Mouse (Mus musculus): Measurements from ENCODE around the gene Aspn. TPM values are rescaled to one million over a fixed set of nuclear protein-coding genes. Genes with fewer than 3 reads are reported as not detected.
"Not testable (repeated sequence)": the region's sequence is repeated elsewhere in the genome, so short reads cannot be mapped to it uniquely, and the experiment has no call there.

Gene Aspn
- total RNA-seq, 1 experiment from 2014 or later, result not detected

DNA sequence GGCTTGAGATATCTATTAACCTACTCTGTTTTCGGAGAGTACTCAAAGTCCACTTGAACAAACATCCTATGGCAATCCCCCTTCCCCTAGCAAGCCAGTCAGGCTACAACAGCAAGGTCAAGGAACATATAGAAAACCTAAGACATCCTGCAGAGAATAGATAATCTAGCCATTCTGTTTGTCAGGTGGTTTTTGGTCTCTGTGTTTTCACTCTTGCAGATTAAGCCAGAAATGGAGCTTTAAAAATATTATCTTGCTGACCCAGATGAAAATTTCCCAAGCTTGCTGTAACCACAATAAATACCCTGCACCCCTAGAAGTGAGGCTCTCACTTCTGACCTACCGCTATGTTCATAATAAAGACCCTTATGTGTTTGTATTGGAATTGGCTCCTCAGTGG, 27.2 kb downstream of the Aspn start:
- ATAC-seq (replicated peaks in 1 of 2; ENCODE audit: insufficient read depth in 1 of 2, low FRiP score in 2 of 2, low TSS enrichment in 1 of 2, low read depth in 1 of 2, poor library complexity in 2 of 2, severe bottlenecking in 2 of 2), result no peak

DNA sequence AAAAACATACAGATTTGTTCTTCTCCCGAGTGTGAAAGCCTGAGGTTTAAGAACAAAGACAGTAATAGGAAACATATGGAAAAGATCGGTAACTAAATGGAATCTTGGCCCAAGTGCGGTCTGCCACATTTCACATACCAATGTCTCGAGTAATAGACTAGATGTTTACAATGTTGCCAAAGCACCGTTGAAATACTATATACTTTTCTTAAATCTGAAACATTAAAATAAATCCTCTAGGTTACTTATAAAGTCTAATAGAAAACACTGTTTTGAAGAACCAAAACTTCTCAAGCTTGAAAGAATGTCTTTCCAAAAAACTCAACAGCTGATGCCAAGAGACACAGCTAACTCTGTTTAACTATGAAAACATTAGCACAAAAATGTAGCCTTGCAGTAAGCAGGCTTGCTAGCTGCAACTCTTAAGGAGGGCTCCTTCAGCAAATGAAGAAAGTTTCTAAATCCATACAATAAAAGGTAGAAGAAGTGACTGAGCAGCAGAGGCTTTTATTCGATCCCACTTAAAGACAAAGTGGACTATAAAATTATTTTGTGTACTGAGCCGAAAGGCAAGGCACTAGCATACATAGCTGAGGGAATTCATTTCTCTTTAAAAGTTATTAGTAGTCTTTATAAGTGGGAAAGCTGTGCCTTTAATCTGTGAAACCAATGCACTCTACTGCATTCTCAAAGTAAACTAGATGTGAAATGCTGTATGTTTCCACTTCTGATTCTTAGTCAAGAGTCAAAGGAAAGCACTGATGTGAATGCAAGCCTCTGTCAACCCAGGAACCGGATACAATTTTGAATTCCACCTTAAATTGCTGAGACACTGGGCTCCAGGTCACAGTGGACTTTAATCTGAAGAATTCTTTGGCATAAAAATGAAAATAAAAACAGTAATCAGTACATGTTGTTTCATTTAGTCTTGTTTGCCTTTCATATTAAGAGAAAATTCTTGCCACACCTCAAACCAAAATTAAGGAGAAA, 37.6 kb downstream of the Aspn start, which contains the start of gene Omd:
Gene Omd (plus strand): TSS at position 922 of the 990 bp plus-strand sequence.
- no peak for ATAC-seq (replicated peaks in 1 of 2; ENCODE audit: insufficient read depth in 1 of 2, low FRiP score in 2 of 2, low TSS enrichment in 1 of 2, low read depth in 1 of 2, poor library complexity in 2 of 2, severe bottlenecking in 2 of 2)

- ATAC-seq (replicated peaks in 1 of 2; ENCODE audit: insufficient read depth in 1 of 2, low FRiP score in 2 of 2, low TSS enrichment in 1 of 2, low read depth in 1 of 2, poor library complexity in 2 of 2, severe bottlenecking in 2 of 2), result no peak
Measured at GRCm38 (mm10) chr13:49583859-49584258, 39.6 kb downstream of the Aspn start.

- ATAC-seq (replicated peaks in 1 of 2; ENCODE audit: insufficient read depth in 1 of 2, low FRiP score in 2 of 2, low TSS enrichment in 1 of 2, low read depth in 1 of 2, poor library complexity in 2 of 2, severe bottlenecking in 2 of 2), result 0 out of 4 replicates have a peak, but pooled peaks of 1 of the 2 experiments have one; percentile 17
Measured at GRCm38 (mm10) chr13:49584307-49585005, 40.2 kb downstream of the Aspn start.

- ATAC-seq (replicated peaks in 1 of 2; ENCODE audit: insufficient read depth in 1 of 2, low FRiP score in 2 of 2, low TSS enrichment in 1 of 2, low read depth in 1 of 2, poor library complexity in 2 of 2, severe bottlenecking in 2 of 2), result no peak
Measured at GRCm38 (mm10) chr13:49586062-49586461, 41.8 kb downstream of the Aspn start.

GRCm38 (mm10) chr13:49602541-49602940, 58.3 kb downstream of the Aspn start:
- not testable (repeated sequence) for ATAC-seq (replicated peaks in 1 of 2; ENCODE audit: insufficient read depth in 1 of 2, low FRiP score in 2 of 2, low TSS enrichment in 1 of 2, low read depth in 1 of 2, poor library complexity in 2 of 2, severe bottlenecking in 2 of 2)

- ATAC-seq (replicated peaks in 1 of 2; ENCODE audit: insufficient read depth in 1 of 2, low FRiP score in 2 of 2, low TSS enrichment in 1 of 2, low read depth in 1 of 2, poor library complexity in 2 of 2, severe bottlenecking in 2 of 2), result no peak
Measured at GRCm38 (mm10) chr13:49603603-49604002, 59.4 kb downstream of the Aspn start.

DNA sequence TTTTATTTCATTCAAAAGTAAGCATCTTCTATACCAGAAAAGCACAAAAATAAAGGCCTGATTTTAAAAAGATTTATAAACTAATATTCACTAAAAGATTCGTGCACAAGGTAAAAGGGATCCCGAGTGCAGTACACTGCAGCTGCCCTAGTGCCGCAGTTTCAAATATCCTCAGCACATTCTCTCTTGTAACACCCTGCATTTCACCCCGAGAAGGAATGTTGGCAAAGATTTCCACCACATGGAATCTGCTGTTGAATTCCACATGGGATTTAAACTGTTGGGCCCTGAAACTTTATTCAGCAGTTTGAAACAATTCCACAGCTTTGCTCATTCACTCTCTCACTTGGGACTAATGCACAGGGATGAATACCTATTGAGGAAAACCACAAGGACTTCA, 63.5 kb downstream of the Aspn start, which contains the start of gene Ogn:
Gene Ogn (plus strand): TSS at position 333 of the 400 bp plus-strand sequence.
- no peak for ATAC-seq (replicated peaks in 1 of 2; ENCODE audit: insufficient read depth in 1 of 2, low FRiP score in 2 of 2, low TSS enrichment in 1 of 2, low read depth in 1 of 2, poor library complexity in 2 of 2, severe bottlenecking in 2 of 2)

- no peak for ATAC-seq (replicated peaks in 1 of 2; ENCODE audit: insufficient read depth in 1 of 2, low FRiP score in 2 of 2, low TSS enrichment in 1 of 2, low read depth in 1 of 2, poor library complexity in 2 of 2, severe bottlenecking in 2 of 2)
Measured at GRCm38 (mm10) chr13:49608589-49609322, 64.5 kb downstream of the Aspn start.

DNA sequence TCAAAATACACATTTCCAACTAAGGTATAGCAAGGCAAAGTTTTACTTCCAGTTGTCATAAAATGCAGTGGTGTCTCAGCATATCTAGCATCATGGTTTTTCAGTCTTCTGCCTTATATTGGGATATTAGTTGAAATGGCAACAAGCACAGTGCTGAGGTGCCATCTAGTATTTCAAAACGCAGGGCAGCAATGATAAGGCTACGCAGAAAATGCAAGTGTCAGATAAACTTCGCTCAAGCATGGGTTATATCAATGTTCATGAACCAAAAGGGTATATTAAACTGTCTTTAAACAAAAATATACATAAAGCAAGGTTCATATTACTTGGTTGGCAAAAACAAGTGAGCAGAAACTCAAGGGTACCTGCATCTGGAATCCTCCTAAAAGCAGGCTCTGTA, 72.8 kb downstream of the Aspn start:
- ATAC-seq (replicated peaks in 1 of 2; ENCODE audit: insufficient read depth in 1 of 2, low FRiP score in 2 of 2, low TSS enrichment in 1 of 2, low read depth in 1 of 2, poor library complexity in 2 of 2, severe bottlenecking in 2 of 2), result no peak

Other genes starting within 250 kb of the Aspn start
- 13.0 and 16.8 TPM in 2 replicates for gene Fgd3, start 224.1 kb upstream of the Aspn start, total RNA-seq (2017)
- 18.0 and 21.2 TPM in 2 replicates for gene Bicd2, start 202.9 kb upstream of the Aspn start, total RNA-seq (2017)
- 11.0 and 12.2 TPM in 2 replicates for gene Ippk, start 123.2 kb upstream of the Aspn start, total RNA-seq (2017)
- 4.7 and 10.5 TPM in 2 replicates for gene Tes3-ps, start 51.1 kb upstream of the Aspn start, total RNA-seq (2017)
- 0.25 and 0.69 TPM in 2 replicates for gene Ecm2, start 39.6 kb upstream of the Aspn start, total RNA-seq (2017)
- gene Omd, start 38.0 kb downstream of the Aspn start, total RNA-seq (2017), result not detected in 2 replicates
- gene Ogn, start 63.6 kb downstream of the Aspn start, total RNA-seq (2017), result 0.38 TPM in 1 of 2 replicates, not detected in the other
- gene Cenpp, start 108.3 kb downstream of the Aspn start, total RNA-seq (2017), result 18.9 and 36.8 TPM in 2 replicates
- 51.5 and 76.6 TPM in 2 replicates for gene Nol8, start 108.6 kb downstream of the Aspn start, total RNA-seq (2017)
- 52.3 and 63.5 TPM in 2 replicates for gene Iars, start 137.7 kb downstream of the Aspn start, total RNA-seq (2017)